Mouse (Mus musculus) MN1 (cell line): Measurements from ENCODE around the gene Tspan9.

Experiments
- DNase-seq: peaks from one replicate; pipeline ENCODE4 v3.0.0-alpha.2; 2016; ENCODE audit warnings: low spot score

Tspan9 gene

DNA sequence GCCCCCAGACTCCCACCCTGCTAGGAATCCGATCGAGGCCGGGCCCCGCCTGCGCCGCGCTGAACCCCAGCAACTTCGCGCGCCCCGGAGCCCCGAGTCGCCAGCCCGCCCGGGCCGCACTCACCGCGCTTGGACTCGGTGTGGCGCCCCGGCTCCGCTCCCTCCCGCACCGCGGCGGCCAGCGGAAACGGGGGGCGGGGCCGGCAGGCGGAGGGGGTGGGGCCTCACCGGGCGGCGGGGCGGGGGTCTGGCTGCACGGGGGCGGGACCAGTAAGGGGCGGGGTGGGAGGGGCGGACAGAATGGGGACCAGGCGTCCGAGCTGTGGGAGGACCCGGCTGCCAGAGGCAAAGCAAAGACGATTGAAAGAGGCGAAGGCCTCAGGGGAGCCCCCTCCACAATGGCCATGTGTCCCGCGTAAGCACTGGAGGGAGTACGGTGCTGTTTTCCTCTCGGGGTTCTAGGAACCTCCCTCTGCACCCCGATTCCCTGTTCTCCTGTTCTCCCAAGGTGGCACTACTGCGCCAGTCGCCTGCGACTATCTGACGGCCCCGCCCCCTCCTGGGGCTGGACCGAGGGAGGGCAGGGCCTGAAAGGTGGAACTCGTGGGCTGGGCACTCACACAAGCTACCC lies at the start of gene Tspan9:
TSS of gene Tspan9 (minus strand) at position 205 of the 631 bp plus-strand sequence.
- DNase-seq = peak; percentile 43

- no peak for DNase-seq
Observed at GRCm38 (mm10) chr6:128183521-128183920, 40.1 kb upstream of the Tspan9 start.

DNA sequence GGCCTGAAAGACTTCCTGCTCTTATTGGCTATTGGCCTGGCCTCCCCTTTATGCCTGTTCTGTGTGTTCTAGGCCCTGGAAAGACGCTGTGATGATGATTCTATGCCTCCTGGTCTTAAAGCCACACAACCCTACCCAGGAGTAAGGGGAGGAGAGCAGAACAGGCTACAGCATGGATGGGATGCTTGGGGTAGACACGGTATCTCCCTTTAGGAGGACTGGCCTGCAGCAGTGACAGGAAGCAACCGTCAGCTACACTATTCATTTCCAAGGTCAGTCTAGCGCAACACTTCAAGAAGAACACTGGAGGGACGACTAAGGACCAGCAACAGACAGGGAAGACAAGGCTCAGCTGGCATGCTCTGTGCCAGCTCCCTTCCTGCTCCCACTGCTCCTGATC lies 37.8 kb upstream of the Tspan9 start:
- DNase-seq = no peak

GRCm38 (mm10) chr6:128179651-128180050 lies 36.3 kb upstream of the Tspan9 start:
- DNase-seq = no peak

DNA sequence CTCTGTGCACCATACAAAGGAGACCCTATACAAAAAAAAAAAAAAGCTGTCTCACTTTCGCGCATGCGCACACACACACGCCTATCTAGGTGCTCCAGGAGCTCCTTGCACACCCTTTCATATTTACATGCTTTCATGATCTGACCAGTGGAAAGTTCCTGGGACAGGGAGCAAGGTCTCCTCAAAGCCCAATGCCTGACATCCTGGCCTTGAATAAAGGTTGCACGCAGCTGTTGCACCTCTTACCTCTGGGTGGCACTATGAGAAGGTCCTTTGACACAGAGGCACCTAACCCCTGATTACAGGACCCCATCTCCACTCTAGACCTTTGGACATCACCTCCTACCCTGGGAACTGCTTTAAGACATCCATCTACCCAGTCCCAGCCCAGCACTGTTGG lies 35.9 kb upstream of the Tspan9 start:
- no peak for DNase-seq

- DNase-seq = no peak
Observed at GRCm38 (mm10) chr6:128178681-128179080, 35.3 kb upstream of the Tspan9 start.

GRCm38 (mm10) chr6:128168785-128169679 lies 25.6 kb upstream of the Tspan9 start:
- DNase-seq = no peak

GRCm38 (mm10) chr6:128165564-128165963 lies 22.2 kb upstream of the Tspan9 start:
- DNase-seq = no peak

- no peak for DNase-seq
Observed at GRCm38 (mm10) chr6:128164632-128165031, 21.2 kb upstream of the Tspan9 start.

GRCm38 (mm10) chr6:128159092-128159491 lies 15.7 kb upstream of the Tspan9 start:
- no peak for DNase-seq

DNA sequence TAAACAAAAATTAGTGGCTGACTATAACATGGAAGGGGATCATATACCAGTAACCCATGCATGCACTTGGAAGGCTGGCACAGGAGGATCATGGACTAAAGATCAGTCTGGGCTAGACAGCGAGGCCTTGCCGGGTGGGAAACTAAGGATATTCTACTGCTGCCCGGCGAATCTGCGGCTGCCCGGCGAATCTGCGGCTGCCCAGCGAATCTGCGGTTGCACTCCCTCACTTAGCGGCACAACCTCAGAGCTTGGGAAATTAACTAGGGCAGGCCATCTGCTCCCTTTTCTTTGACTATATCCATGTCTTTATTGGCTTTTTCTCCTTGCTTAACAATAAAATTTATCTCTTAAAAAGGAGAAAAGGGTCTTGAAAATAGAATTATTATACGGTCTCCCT lies 14.6 kb upstream of the Tspan9 start:
- no peak for DNase-seq

- no peak for DNase-seq
Observed at GRCm38 (mm10) chr6:128156476-128156875, 13.1 kb upstream of the Tspan9 start.

GRCm38 (mm10) chr6:128155935-128156334 lies 12.5 kb upstream of the Tspan9 start:
- DNase-seq = no peak

GRCm38 (mm10) chr6:128145765-128146164 lies 2.4 kb upstream of the Tspan9 start:
- DNase-seq = no peak

- no peak for DNase-seq
Observed at GRCm38 (mm10) chr6:128142369-128143278, 770 bp downstream of the Tspan9 start.

GRCm38 (mm10) chr6:128140724-128141123 lies 2.7 kb downstream of the Tspan9 start:
- no peak for DNase-seq

DNA sequence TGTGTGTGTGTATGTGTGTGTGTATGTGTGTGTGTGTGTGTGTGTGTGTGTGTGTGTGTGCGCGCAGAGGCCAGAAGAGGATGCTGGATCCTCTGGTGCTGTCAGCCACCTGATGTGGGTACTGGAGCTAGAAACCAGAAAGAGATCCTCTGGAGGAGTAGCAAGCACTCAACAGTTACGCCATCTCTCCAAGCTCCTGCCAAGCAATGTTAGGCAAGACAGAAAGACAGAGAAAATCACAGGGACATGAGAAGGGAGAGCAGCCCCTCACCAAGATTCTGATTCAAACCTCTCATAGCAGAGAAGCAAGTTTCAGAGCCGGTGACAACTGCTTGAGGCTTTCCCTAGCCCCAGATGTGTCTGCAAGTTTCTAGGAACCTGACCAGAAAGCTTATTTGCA lies 5.5 kb downstream of the Tspan9 start:
- DNase-seq = no peak

DNA sequence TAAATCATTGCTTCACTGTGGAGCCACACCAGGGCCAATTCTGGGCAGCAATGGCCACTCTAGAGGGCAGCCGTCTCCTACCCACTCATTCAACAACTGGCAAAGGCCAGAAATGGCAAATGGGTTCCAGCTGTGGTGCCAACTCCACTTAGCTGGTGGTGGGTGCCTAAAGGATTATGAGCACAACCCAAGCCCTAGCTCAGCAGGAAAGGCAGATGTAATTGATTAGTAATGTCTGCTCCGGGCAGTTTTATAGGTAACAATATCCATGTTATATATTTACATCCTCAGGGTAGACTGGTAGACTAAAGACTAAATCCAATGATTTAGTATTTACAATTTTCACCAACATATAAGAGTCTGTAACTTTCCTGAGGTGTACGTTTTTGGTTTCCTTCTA lies 6.7 kb downstream of the Tspan9 start:
- DNase-seq = no peak

GRCm38 (mm10) chr6:128135459-128135858 lies 7.9 kb downstream of the Tspan9 start:
- no peak for DNase-seq

DNA sequence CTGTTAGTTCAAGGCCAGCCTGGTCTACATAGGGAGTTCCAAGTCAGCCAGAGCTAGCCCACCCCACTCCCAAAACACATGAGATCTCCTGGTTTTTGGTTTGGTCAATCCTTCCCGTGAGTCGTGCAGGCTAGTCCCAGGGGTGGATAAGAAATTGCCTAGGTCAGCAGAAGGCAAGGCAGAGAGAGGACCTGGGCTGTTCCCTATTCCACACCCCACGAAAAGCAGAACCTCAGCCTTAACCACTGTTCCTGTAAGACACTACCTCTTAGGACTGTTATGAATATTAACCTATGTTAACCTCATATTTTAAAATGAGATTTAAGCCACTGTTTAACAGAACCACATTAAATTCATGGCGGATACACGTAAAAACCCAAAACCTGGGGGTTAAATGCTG lies 8.4 kb downstream of the Tspan9 start:
- DNase-seq = no peak

DNA sequence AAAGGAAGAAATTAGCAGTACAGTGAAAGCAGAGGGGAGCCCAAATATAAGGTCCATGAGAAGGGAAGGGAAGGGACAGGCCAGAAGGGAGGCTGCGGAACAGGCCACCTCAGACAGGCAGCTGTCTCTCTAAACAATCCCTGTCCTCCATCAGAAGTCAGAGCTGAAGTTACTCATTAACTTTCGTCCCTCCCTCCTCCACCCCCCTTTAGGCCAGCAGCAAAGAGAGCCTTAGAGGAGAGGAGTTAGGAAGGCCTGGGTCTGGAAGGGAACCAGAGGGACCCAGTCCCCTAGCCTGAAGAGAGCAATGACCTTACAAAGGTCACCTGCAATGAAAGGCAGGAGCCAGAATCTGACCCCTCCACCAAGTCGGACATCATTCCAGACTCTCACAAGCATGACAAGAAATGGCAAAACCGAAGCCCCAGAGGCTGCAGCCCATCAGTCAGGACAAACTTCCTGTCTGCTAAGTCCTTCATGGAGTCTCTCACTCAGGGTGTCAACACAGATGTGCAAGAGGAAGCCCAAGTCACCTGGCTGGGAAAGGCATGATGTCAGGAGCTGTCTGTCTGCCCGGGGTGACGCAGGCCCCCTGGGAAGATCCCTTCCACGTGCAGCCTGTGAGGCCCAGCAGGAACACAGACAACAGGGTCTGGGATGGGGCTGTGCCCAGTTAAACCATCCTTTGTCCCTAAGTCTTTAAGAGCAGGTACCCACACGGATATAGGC lies 9.0 kb downstream of the Tspan9 start:
- no peak for DNase-seq
